Mouse (Mus musculus) left cerebral cortex, postnatal 36 days (tissue): ENCODE measurements around the gene Zfp771. TPM values are rescaled to one million over a fixed set of nuclear protein-coding genes. Genes with fewer than 3 reads are reported as not detected.

Source experiments
- DNase-seq, 2 experiments: peaks; one replicate each; pipeline ENCODE4 v3.0.0; 2021 to 2022; ENCODE audit warnings: low spot score in 2 of 2, mixed read lengths in 1 of 2
- intact Hi-C: fragments of 180-260 bp; cut with DNase I; formaldehyde crosslinking; loops from one replicate; pipeline ENCODE4 v1.15.1; 2025
- total RNA-seq, 2 experiments: library from RNA; stranded (reverse); gene quantifications; 2 replicates each; pipeline ENCODE4 v1.2.3; 2021

Gene Zfp771
- 10 to 100 TPM; 61.0 to 61.4 TPM for total RNA-seq

- peak; percentile 91 to 93 for DNase-seq
- intact Hi-C loops: no loop called here
Measured at GRCm38 (mm10) chr7:127243870-127244657, at the start of gene Zfp771. Zfp771 (plus strand) TSS chr7:127244274.

GRCm38 (mm10) chr7:127194633-127195029 lies 49.4 kb upstream of the Zfp771 start:
- no peak for DNase-seq
- intact Hi-C loops: no loop called here

GRCm38 (mm10) chr7:127195544-127196295 lies 48.4 kb upstream of the Zfp771 start, which contains the start of gene Cd2bp2:
Cd2bp2 (minus strand) TSS chr7:127196050.
- DNase-seq: peak; percentile 96
- intact Hi-C loops: no loop called here

GRCm38 (mm10) chr7:127196484-127196883 lies 47.6 kb upstream of the Zfp771 start:
- intact Hi-C loops: no loop called here
- DNase-seq: no peak

- no peak for DNase-seq
- intact Hi-C loops: no loop called here
Measured at GRCm38 (mm10) chr7:127206606-127207005, 37.5 kb upstream of the Zfp771 start.

GRCm38 (mm10) chr7:127207374-127208294 lies 36.4 kb upstream of the Zfp771 start:
- intact Hi-C loops: no loop called here
- peak in 1 of 2 experiments; percentile 52 for DNase-seq

GRCm38 (mm10) chr7:127208295-127208552 lies 35.9 kb upstream of the Zfp771 start, which contains the start of gene Tbc1d10b:
Tbc1d10b (minus strand) TSS chr7:127208468.
- intact Hi-C loops: no loop called here
- no peak for DNase-seq

- intact Hi-C loops: no loop called here
- DNase-seq: peak; percentile 88 to 90
Measured at GRCm38 (mm10) chr7:127208553-127209438, 35.3 kb upstream of the Zfp771 start, which contains the start of gene Mylpf. Mylpf (plus strand) TSS chr7:127208890.

- intact Hi-C loops: no loop called here
- DNase-seq: no peak
Measured at GRCm38 (mm10) chr7:127209851-127210250, 34.2 kb upstream of the Zfp771 start.

GRCm38 (mm10) chr7:127210266-127210665 lies 33.8 kb upstream of the Zfp771 start:
- DNase-seq: no peak
- intact Hi-C loops: no loop called here

- DNase-seq: no peak
- intact Hi-C loops: no loop called here
Measured at GRCm38 (mm10) chr7:127211014-127211745, 32.9 kb upstream of the Zfp771 start.

GRCm38 (mm10) chr7:127212432-127213250 lies 31.4 kb upstream of the Zfp771 start:
- DNase-seq: no peak
- intact Hi-C loops: no loop called here

GRCm38 (mm10) chr7:127213485-127213884 lies 30.6 kb upstream of the Zfp771 start:
- DNase-seq: no peak
- intact Hi-C loops: no loop called here

- no peak for DNase-seq
- intact Hi-C loops: no loop called here
Measured at GRCm38 (mm10) chr7:127213930-127214329, 30.1 kb upstream of the Zfp771 start.

GRCm38 (mm10) chr7:127214521-127214920 lies 29.6 kb upstream of the Zfp771 start:
- intact Hi-C loops: no loop called here

GRCm38 (mm10) chr7:127214981-127215871 lies 28.8 kb upstream of the Zfp771 start:
- peak in 1 of 2 experiments; percentile 42 for DNase-seq
- intact Hi-C loops: no loop called here

More at GRCm38 (mm10) chr7:127214521-127214920, 29.6 kb upstream of the Zfp771 start:
- no peak for DNase-seq
